15 mouse cellular contexts compared by ENCODE assay signal in the genomic region with DNA sequence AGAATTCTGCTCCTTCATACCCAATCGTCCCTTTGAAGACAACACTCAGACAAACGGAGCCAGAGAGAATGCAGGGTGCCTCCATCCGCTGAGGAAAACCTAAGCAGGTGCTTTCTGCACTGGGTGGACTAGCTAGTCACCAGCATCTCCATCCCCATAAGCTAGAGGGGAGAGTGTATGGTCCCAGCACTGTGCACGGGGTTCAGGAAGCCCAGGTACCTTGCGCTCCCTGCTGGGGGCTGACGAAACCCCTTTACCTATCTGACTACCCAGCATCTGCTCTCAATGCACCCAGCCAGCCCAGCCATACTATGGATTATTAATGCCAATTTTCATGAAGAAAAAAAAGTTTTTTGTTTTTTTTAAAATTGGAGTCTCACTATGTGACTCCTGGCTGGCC. TPM values are rescaled to one million over a fixed set of nuclear protein-coding genes. Genes with fewer than 3 reads are reported as not detected.
ATAC-seq lines count a peak whose summit lies in the region.
"Had no signal": no experiment of that assay in that cellular context is flagged by ENCODE, and none has a peak within 500 bp of the region (broad histone marks: within the 10 kb centered on the region; RNA-seq: fewer than 3 reads in every experiment).

No protein-coding gene starts in this region.

- 0 out of 2 replicates have a peak, but pooled peaks cover 2% of the 10 kb centered on the region for H3K27me3 ChIP-seq in forebrain, embryonic 12.5 days
- no peaks in the 10 kb centered on the region for H3K27me3 ChIP-seq in forebrain, embryonic 16.5 days (replicated peaks; ENCODE audit: control insufficient read depth, insufficient read depth, low read length)
- H3K27me3 ChIP-seq in kidney, embryonic 15.5 days = no peaks in the 10 kb centered on the region
- no peaks in the 10 kb centered on the region for H3K27me3 ChIP-seq in kidney, embryonic 14.5 days (ENCODE audit: control insufficient read depth, insufficient read depth, low read length)
- H3K27me3 ChIP-seq in midbrain, embryonic 15.5 days (replicated peaks) = no peaks in the 10 kb centered on the region
- no peaks in the 10 kb centered on the region for H3K27me3 ChIP-seq in midbrain, embryonic 16.5 days (ENCODE audit: control insufficient read depth, insufficient read depth, low read depth, low read length)
- H3K27me3 ChIP-seq in limb, embryonic 12.5 days = no peaks in the 10 kb centered on the region
- H3K27me3 ChIP-seq in intestine, embryonic 16.5 days (replicated peaks; ENCODE audit: control insufficient read depth, insufficient read depth, low read length) = no peaks in the 10 kb centered on the region
- H3K27me3 ChIP-seq: midbrain, embryonic 13.5 days; stomach, embryonic 15.5 days had no signal

- no peak overlapping the region for H3K4me3 ChIP-seq in forebrain, embryonic 12.5 days (replicated peaks)
- H3K4me3 ChIP-seq in forebrain, embryonic 16.5 days (replicated peaks; ENCODE audit: low read length) = no peak overlapping the region
- H3K4me3 ChIP-seq in kidney, embryonic 15.5 days (replicated peaks) = no peak overlapping the region
- H3K4me3 ChIP-seq in kidney, embryonic 14.5 days (ENCODE audit: low read length) = no peak overlapping the region
- H3K4me3 ChIP-seq in midbrain, embryonic 15.5 days = no peak overlapping the region
- no peak overlapping the region for H3K4me3 ChIP-seq in midbrain, embryonic 16.5 days (ENCODE audit: low read depth, low read length)
- no peak overlapping the region for H3K4me3 ChIP-seq in limb, embryonic 12.5 days (replicated peaks)
- H3K4me3 ChIP-seq in intestine, embryonic 16.5 days (ENCODE audit: low read length) = no peak overlapping the region
- H3K4me3 ChIP-seq: liver, embryonic 15.5 days; midbrain, embryonic 13.5 days; stomach, embryonic 15.5 days had no signal

- H3K4me2 ChIP-seq in forebrain, embryonic 12.5 days = no peak overlapping the region
- H3K4me2 ChIP-seq in forebrain, embryonic 16.5 days (ENCODE audit: low read length) = no peak overlapping the region
- no peak overlapping the region for H3K4me2 ChIP-seq in kidney, embryonic 15.5 days
- H3K4me2 ChIP-seq in kidney, embryonic 14.5 days (replicated peaks; ENCODE audit: low read depth, low read length) = no peak overlapping the region
- no peak overlapping the region for H3K4me2 ChIP-seq in midbrain, embryonic 15.5 days
- H3K4me2 ChIP-seq in midbrain, embryonic 16.5 days (ENCODE audit: low read length) = no peak overlapping the region
- H3K4me2 ChIP-seq in limb, embryonic 12.5 days = no peak overlapping the region
- H3K4me2 ChIP-seq in intestine, embryonic 16.5 days (ENCODE audit: low read depth, low read length) = no peak overlapping the region
- H3K4me2 ChIP-seq: heart, embryonic 11.5 days; liver, embryonic 15.5 days; midbrain, embryonic 13.5 days; stomach, embryonic 15.5 days had no signal

- H3K36me3 ChIP-seq in forebrain, embryonic 12.5 days (replicated peaks) = no peaks in the 10 kb centered on the region
- H3K36me3 ChIP-seq in forebrain, embryonic 16.5 days (ENCODE audit: control insufficient read depth, insufficient read depth) = no peaks in the 10 kb centered on the region
- H3K36me3 ChIP-seq in kidney, embryonic 15.5 days = no peaks in the 10 kb centered on the region
- H3K36me3 ChIP-seq in kidney, embryonic 14.5 days (ENCODE audit: control insufficient read depth, insufficient read depth, low read length) = no peaks in the 10 kb centered on the region
- H3K36me3 ChIP-seq in midbrain, embryonic 15.5 days (replicated peaks) = no peaks in the 10 kb centered on the region
- H3K36me3 ChIP-seq in midbrain, embryonic 16.5 days (ENCODE audit: control insufficient read depth, insufficient read depth, low read length) = no peaks in the 10 kb centered on the region
- H3K36me3 ChIP-seq in limb, embryonic 12.5 days = no peaks in the 10 kb centered on the region
- H3K36me3 ChIP-seq in intestine, embryonic 16.5 days (ENCODE audit: control insufficient read depth, insufficient read depth, low read length) = no peaks in the 10 kb centered on the region
- H3K36me3 ChIP-seq: liver, embryonic 15.5 days; midbrain, embryonic 13.5 days; stomach, embryonic 15.5 days had no signal

- H3K9me3 ChIP-seq in forebrain, embryonic 12.5 days = no peaks in the 10 kb centered on the region
- no peaks in the 10 kb centered on the region for H3K9me3 ChIP-seq in forebrain, embryonic 16.5 days (ENCODE audit: control insufficient read depth, low read length)
- no peaks in the 10 kb centered on the region for H3K9me3 ChIP-seq in kidney, embryonic 15.5 days (replicated peaks)
- no peaks in the 10 kb centered on the region for H3K9me3 ChIP-seq in kidney, embryonic 14.5 days (ENCODE audit: control insufficient read depth, low read length)
- no peaks in the 10 kb centered on the region for H3K9me3 ChIP-seq in midbrain, embryonic 15.5 days
- no peaks in the 10 kb centered on the region for H3K9me3 ChIP-seq in midbrain, embryonic 16.5 days (replicated peaks; ENCODE audit: control insufficient read depth, low read length, poor library complexity, severe bottlenecking)
- H3K9me3 ChIP-seq in limb, embryonic 12.5 days = no peaks in the 10 kb centered on the region
- H3K9me3 ChIP-seq in intestine, embryonic 16.5 days (ENCODE audit: control insufficient read depth, low read length) = no peaks in the 10 kb centered on the region
- H3K9me3 ChIP-seq: liver, embryonic 15.5 days; midbrain, embryonic 13.5 days; stomach, embryonic 15.5 days had no signal

- peaks cover 8% of the 10 kb centered on the region for H3K4me1 ChIP-seq in forebrain, embryonic 12.5 days
- H3K4me1 ChIP-seq in forebrain, embryonic 16.5 days (replicated peaks; ENCODE audit: control insufficient read depth, insufficient read depth, low read length) = peaks cover 9% of the 10 kb centered on the region
- peaks cover 8% of the 10 kb centered on the region; the same call in 1 of the 2 replicates for H3K4me1 ChIP-seq in kidney, embryonic 15.5 days
- no peaks in the 10 kb centered on the region for H3K4me1 ChIP-seq in kidney, embryonic 14.5 days (ENCODE audit: control insufficient read depth, insufficient read depth, low read length)
- peaks cover 5% of the 10 kb centered on the region; the same call in 1 of the 2 replicates for H3K4me1 ChIP-seq in midbrain, embryonic 15.5 days
- peaks cover under 1% of the 10 kb centered on the region for H3K4me1 ChIP-seq in midbrain, embryonic 16.5 days (ENCODE audit: control insufficient read depth, insufficient read depth, low read length)
- H3K4me1 ChIP-seq in limb, embryonic 12.5 days (replicated peaks) = peaks cover 11% of the 10 kb centered on the region
- H3K4me1 ChIP-seq in intestine, embryonic 16.5 days (ENCODE audit: control insufficient read depth, insufficient read depth, low read length) = 0 out of 2 replicates have a peak, but pooled peaks cover 2% of the 10 kb centered on the region
- H3K4me1 ChIP-seq: stomach, embryonic 15.5 days had no signal

- H3K9ac ChIP-seq in forebrain, embryonic 12.5 days = no peak overlapping the region
- H3K9ac ChIP-seq in forebrain, embryonic 16.5 days (replicated peaks; ENCODE audit: low read depth, low read length) = no peak overlapping the region
- H3K9ac ChIP-seq in kidney, embryonic 15.5 days = no peak overlapping the region
- H3K9ac ChIP-seq in kidney, embryonic 14.5 days (ENCODE audit: low read depth, low read length) = no peak overlapping the region
- H3K9ac ChIP-seq in midbrain, embryonic 15.5 days = no peak overlapping the region
- H3K9ac ChIP-seq in midbrain, embryonic 16.5 days (ENCODE audit: low read depth, low read length) = no peak overlapping the region
- no peak overlapping the region for H3K9ac ChIP-seq in limb, embryonic 12.5 days (replicated peaks)
- H3K9ac ChIP-seq in intestine, embryonic 16.5 days (ENCODE audit: low read depth, low read length) = no peak overlapping the region
- H3K9ac ChIP-seq: liver, embryonic 15.5 days; midbrain, embryonic 13.5 days; stomach, embryonic 15.5 days had no signal

- 74% methylated on average over 6 of the region's 6 CpGs for WGBS in forebrain, embryonic 12.5 days
- 78% methylated on average over 6 of the region's 6 CpGs for WGBS in forebrain, embryonic 16.5 days
- 77% methylated on average over 6 of the region's 6 CpGs for WGBS in kidney, embryonic 15.5 days
- WGBS in kidney, embryonic 14.5 days = 79% methylated on average over 6 of the region's 6 CpGs
- 81% methylated on average over 6 of the region's 6 CpGs for WGBS in midbrain, embryonic 15.5 days
- 75% methylated on average over 6 of the region's 6 CpGs for WGBS in midbrain, embryonic 16.5 days
- WGBS in limb, embryonic 12.5 days = 73% methylated on average over 6 of the region's 6 CpGs
- WGBS in intestine, embryonic 16.5 days = 71% methylated on average over 6 of the region's 6 CpGs

- no peak overlapping the region for H3K27ac ChIP-seq in forebrain, embryonic 12.5 days
- no peak overlapping the region for H3K27ac ChIP-seq in forebrain, embryonic 16.5 days (ENCODE audit: low read length)
- no peak overlapping the region for H3K27ac ChIP-seq in kidney, embryonic 15.5 days
- H3K27ac ChIP-seq in kidney, embryonic 14.5 days (ENCODE audit: low read depth, low read length) = no peak overlapping the region
- no peak overlapping the region for H3K27ac ChIP-seq in midbrain, embryonic 15.5 days
- no peak overlapping the region for H3K27ac ChIP-seq in midbrain, embryonic 16.5 days (ENCODE audit: low read length)
- H3K27ac ChIP-seq in limb, embryonic 12.5 days = no peak overlapping the region
- no peak overlapping the region for H3K27ac ChIP-seq in intestine, embryonic 16.5 days (ENCODE audit: low read length)
- H3K27ac ChIP-seq: liver, embryonic 15.5 days; stomach, embryonic 15.5 days had no signal

- ATAC-seq in forebrain, embryonic 12.5 days (ENCODE audit: low FRiP score) = 0 out of 2 replicates have a peak, but pooled peaks have one; percentile 15
- no peak for ATAC-seq in forebrain, embryonic 16.5 days
- ATAC-seq in kidney, embryonic 15.5 days (replicated peaks; ENCODE audit: low FRiP score) = 0 out of 2 replicates have a peak, but pooled peaks have one; percentile 52
- ATAC-seq in kidney, embryonic 14.5 days (ENCODE audit: low FRiP score, low TSS enrichment) = no peak
- 0 out of 2 replicates have a peak, but pooled peaks have one; percentile 30 for ATAC-seq in midbrain, embryonic 15.5 days (replicated peaks)
- ATAC-seq in midbrain, embryonic 16.5 days = no peak
- peak; percentile 48; the same call in 1 of the 2 replicates for ATAC-seq in limb, embryonic 12.5 days (ENCODE audit: insufficient number of reproducible peaks, insufficient read depth, low FRiP score, low TSS enrichment, low read depth)
- ATAC-seq in intestine, embryonic 16.5 days = no peak
- ATAC-seq: hindbrain, postnatal 0 days; midbrain, embryonic 13.5 days had no signal

RNA-seq across cellular contexts. Expression of gene Klf13, which starts 25.4 kb away (rescaled TPM):
- polyA plus RNA-seq in forebrain, embryonic 12.5 days (2016; fragmentation: Nextera tagmentation; extraction: Ambion mirVana) = 21.9 and 26.1 TPM in 2 replicates
- 31.1 and 33.7 TPM in 2 replicates for polyA plus RNA-seq in forebrain, embryonic 16.5 days (2015; fragmentation: Nextera tagmentation; extraction: Ambion mirVana)
- polyA plus RNA-seq in kidney, embryonic 15.5 days (2015; fragmentation: Nextera tagmentation; extraction: Ambion mirVana) = 21.8 and 23.3 TPM in 2 replicates
- polyA plus RNA-seq in kidney, embryonic 14.5 days (2014; fragmentation: Nextera tagmentation; extraction: Ambion mirVana) = 23.0 and 23.2 TPM in 2 replicates
- 21.7 and 23.4 TPM in 2 replicates for polyA plus RNA-seq in midbrain, embryonic 15.5 days (2015; fragmentation: Nextera tagmentation; extraction: Ambion mirVana)
- 19.9 and 21.6 TPM in 2 replicates for polyA plus RNA-seq in midbrain, embryonic 16.5 days (2015; fragmentation: Nextera tagmentation; extraction: Ambion mirVana)
- polyA plus RNA-seq in limb, embryonic 12.5 days (2016; fragmentation: Nextera tagmentation; extraction: Ambion mirVana) = 16.9 and 17.0 TPM in 2 replicates
- polyA plus RNA-seq in intestine, embryonic 16.5 days (2015; fragmentation: Nextera tagmentation; extraction: Ambion mirVana) = 23.1 and 23.3 TPM in 2 replicates

RNA-seq across cellular contexts. Expression of gene E030018B13Rik, which starts 47.5 kb away (rescaled TPM):
- not detected in 2 replicates for polyA plus RNA-seq in forebrain, embryonic 12.5 days (2016; fragmentation: Nextera tagmentation; extraction: Ambion mirVana)
- 0.35 TPM in 1 of 2 replicates, not detected in the other for polyA plus RNA-seq in forebrain, embryonic 16.5 days (2015; fragmentation: Nextera tagmentation; extraction: Ambion mirVana)
- 0.22 TPM in 1 of 2 replicates, not detected in the other for polyA plus RNA-seq in kidney, embryonic 15.5 days (2015; fragmentation: Nextera tagmentation; extraction: Ambion mirVana)
- 0.35 TPM in 1 of 2 replicates, not detected in the other for polyA plus RNA-seq in kidney, embryonic 14.5 days (2014; fragmentation: Nextera tagmentation; extraction: Ambion mirVana)
- 0.17 and 0.23 TPM in 2 replicates for polyA plus RNA-seq in midbrain, embryonic 15.5 days (2015; fragmentation: Nextera tagmentation; extraction: Ambion mirVana)
- polyA plus RNA-seq in midbrain, embryonic 16.5 days (2015; fragmentation: Nextera tagmentation; extraction: Ambion mirVana) = 0.21 TPM in 1 of 2 replicates, not detected in the other
- polyA plus RNA-seq in limb, embryonic 12.5 days (2016; fragmentation: Nextera tagmentation; extraction: Ambion mirVana) = not detected in 2 replicates
- not detected in 2 replicates for polyA plus RNA-seq in intestine, embryonic 16.5 days (2015; fragmentation: Nextera tagmentation; extraction: Ambion mirVana)
- polyA plus RNA-seq: brain, embryonic 14.5 days; forebrain, embryonic 14.5 days; heart, embryonic 11.5 days; hindbrain, postnatal 0 days; liver, embryonic 15.5 days had no signal

Comparison
In these comparisons a context has a peak if more than half of its experiments do, and no peak if none do; other contexts are left out.
1. ATAC-seq: peak in forebrain, embryonic 12.5 days (single experiment), kidney, embryonic 15.5 days (single experiment), midbrain, embryonic 15.5 days (single experiment) and limb, embryonic 12.5 days (single experiment); none in forebrain, embryonic 16.5 days (single experiment), kidney, embryonic 14.5 days (single experiment), midbrain, embryonic 16.5 days (single experiment) and intestine, embryonic 16.5 days (single experiment).